Mouse (Mus musculus): ENCODE results near the gene Ube2d3.
"Not testable (repeated sequence)": the region's sequence is repeated elsewhere in the genome, so short reads cannot be mapped to it uniquely, and the experiment has no call there.

The Ube2d3 gene

DNA sequence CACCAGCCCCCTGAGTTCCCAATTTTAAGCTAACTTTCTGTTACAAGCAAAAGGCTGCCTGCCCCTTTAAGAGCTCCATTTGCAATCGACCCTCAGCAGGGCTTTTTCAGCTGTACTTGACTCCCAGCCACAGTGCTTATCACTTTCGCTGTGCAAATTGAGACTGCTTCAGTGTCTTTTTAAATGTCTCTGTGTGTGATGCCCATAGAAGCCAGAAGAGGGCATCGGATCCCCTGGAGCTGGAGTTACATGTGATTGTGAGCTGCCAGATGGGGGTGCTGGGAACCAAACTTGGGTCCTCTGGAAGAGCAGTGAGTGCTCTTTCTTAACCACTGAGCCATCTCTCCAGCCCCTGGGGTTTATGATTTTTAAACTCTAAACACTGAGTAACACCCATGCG lies 60.0 kb downstream of the Ube2d3 start:
- DNase-seq = not testable (repeated sequence)

DNA sequence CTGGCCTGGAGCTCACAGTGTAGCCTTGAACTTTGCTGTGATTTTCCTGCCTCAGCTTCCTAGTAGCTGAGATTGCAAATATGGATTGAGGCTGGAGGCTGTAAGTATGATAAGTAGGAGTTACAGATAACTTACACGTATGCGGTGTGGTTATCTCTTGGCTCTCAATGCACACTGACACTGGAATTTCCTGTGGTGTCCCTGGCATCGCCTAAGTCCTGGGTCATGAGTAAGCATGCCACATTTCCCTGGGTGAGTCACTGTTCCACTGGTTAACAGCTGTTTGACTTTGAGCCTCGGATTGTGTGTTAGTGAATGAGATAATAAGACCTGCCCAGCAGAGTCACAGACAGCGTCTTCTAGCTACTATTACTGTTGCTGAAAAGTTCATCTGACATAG lies 60.9 kb downstream of the Ube2d3 start:
- no peak for DNase-seq

DNA sequence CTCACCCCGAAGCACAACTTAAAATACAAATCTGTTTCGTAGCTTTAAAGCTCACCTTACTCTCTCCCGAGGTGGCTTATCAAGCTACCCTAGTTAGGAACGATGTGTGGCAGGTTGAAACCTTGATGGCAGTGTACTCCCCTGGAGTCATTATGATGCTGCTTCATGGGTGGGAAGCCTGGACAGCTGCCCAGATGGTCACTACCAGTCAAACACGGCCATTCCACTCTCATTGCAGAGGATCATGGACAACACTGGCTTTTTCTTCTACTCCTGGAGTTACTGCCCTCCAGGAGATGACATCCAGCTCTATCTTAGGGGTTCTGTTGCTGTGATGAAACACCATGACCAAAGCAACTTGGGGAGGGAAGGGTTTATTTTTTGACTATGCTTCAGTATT lies 65.2 kb downstream of the Ube2d3 start:
- DNase-seq = no peak

- peak; percentile 81 for DNase-seq
These were observed 67.5 kb downstream of the Ube2d3 start for GRCm38 (mm10) chr3:135505369-135505909.

DNA sequence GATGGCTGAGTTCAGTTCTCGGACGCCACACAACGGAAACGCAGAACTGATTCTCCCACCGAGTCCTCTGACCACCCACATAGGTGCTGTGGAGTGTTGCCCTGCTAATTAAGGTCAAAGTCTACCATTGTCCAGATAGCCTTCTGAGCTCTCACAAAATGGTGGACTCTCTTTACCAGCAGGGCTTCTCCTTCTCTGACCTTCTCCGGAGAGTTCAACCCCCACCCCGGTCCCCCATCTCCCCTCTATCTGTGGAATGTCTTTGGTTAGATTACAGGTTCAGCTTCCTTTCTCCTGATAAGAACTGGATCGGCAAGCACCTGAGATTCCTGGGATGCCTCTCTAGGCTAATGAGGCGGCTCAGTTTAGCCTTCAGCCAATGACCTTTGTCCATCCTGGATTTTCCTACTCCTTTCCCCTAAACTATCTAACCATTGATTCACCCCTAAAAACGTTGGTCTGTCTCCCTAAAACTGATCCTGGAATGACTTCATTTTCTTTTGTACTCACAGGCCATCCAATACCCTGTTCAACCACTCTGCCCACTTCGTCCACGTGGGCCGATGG lies 68.0 kb downstream of the Ube2d3 start:
- no peak for DNase-seq

DNA sequence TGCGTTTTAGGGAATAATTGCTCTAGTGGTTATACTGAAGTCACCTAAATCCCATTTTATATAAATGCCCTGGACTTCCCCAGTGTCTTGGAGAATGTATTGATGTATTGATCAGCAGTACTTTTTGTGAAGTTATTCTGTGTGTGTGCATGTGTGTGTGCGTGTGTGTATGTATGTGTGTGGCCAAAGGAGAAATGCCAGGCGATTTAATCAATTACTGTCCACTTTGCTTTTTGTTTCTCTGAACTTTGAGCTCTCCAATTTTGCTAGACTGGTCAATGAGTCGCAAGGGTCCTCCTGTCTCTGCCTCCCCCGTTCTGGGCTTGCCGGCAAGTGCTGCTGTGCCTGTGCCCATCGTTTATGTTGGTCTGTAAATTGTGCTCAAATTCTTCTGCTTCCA lies 69.6 kb downstream of the Ube2d3 start:
- no peak for DNase-seq

DNA sequence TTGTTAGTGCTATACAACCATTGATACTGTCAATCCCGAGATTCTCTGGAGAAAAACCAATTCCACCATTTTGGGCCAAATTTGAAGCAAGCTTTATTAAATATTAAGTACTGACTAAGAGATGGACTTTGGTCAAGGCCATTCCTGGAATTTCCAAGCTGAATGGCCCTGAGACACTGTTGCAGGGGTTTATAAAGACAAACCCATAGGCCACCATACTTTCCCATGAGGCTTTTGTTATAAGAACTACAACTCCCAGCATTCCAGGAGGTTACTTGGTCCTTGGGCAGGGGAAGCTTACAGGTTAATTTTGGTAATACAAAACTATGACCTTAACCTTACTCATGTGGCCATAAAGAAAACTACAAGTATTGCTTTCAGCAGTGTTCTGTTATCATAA lies 70.2 kb downstream of the Ube2d3 start:
- DNase-seq = no peak

DNA sequence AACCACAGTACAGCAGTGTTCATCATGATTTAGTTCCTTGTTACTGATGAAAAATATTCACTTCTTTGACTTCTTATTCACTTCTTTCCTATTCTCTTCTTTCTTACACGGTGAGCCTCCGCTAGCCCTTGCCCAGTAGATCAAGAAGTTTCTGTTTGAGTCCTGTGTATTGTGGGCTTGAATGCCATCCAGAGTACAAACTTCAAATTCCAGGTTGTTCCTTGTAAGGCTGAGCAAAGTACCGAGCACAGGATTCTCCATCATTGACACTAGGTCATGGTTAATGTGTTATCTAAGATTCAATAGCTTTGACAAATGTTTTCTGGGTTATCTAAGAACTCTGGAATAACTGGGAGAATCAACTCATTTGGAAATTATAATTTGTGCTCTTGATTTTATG lies 72.4 kb downstream of the Ube2d3 start:
- DNase-seq = no peak

- DNase-seq = no peak
These were observed 73.7 kb downstream of the Ube2d3 start for GRCm38 (mm10) chr3:135511683-135512082.

GRCm38 (mm10) chr3:135513270-135513669 lies 75.3 kb downstream of the Ube2d3 start:
- no peak for DNase-seq

DNA sequence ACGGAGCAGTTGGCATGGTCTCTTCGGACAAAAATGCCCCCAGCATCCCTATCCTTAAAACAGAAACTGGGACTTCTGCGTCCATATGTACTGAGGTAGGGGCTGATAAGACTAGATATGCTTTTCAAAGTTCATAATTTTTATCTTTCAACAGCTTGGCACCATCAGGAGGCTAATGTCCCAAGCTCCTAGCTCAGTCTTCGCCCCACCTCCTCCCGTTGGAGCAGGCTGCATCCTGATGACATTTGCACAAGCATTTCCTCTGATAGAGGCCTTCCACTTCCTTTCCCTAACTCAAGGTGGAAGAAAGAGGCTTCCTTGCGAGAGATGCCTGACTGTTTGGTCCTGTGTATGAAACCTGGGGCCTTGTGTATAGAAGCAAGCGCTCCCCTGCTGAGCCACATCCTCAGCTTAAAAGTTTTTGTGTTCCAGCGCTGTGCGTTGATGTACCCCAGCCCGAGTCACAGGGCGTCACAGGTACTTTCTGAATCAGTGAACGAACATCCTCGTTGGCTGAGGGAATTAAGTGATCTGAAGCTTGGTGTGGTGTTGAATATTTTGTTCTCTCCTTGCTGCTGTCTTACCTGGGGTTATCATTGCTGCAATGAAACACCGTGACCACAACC lies 76.0 kb downstream of the Ube2d3 start:
- DNase-seq = no peak

- no peak for DNase-seq
These were observed 77.3 kb downstream of the Ube2d3 start for GRCm38 (mm10) chr3:135515246-135515645.

DNA sequence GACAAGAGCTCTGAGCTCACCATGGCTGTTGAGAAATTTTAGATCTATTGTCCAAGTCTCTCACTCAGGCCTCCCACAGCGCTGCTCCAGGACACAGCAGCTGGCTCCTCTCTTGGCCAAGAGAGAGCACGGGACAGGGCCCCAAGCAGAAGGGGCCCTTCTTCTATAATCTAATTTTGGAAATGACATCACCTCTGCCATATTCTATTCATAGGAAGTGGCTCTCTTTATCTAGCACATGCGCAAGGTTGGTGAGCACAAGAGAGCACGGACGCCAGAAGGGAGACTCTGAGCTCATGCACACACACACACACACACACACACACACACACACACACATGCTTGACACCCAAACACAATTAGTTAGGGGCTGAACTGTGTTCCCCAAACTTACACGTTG lies 78.9 kb downstream of the Ube2d3 start:
- DNase-seq = no peak

Measured in kidney, adult 18-20 months (tissue).